Mouse (Mus musculus): ENCODE measurements around the gene Pcsk6. TPM values are rescaled to one million over a fixed set of nuclear protein-coding genes. Genes with fewer than 3 reads are reported as not detected.
A peak's percentile ranks its signal among the peaks of the same experiment; 100 is the strongest.

Gene Pcsk6
- polyA plus RNA-seq, 1 experiment from 2014 or later, result 7.0 TPM

GRCm38 (mm10) chr7:65971301-65971700 is 109.8 kb downstream of the Pcsk6 start:
- H3K4me3 ChIP-seq (ENCODE audit: low read depth, low read length), result no peak overlapping the region
- ATAC-seq (ENCODE audit: low FRiP score, low TSS enrichment) (no peak), DNase-seq (ENCODE audit: low spot score) (no peak)
- H3K4me2 ChIP-seq (replicated peaks; ENCODE audit: low read depth), result no peak overlapping the region
- H3K9me3 ChIP-seq (ENCODE audit: control insufficient read depth, low read length), result no peaks in the 10 kb centered on the region
- no peak overlapping the region for H3K9ac ChIP-seq (ENCODE audit: low read length)
- no peaks in the 10 kb centered on the region for H3K36me3 ChIP-seq (ENCODE audit: control insufficient read depth, insufficient read depth, low read length)
- no peak for TF ChIP-seq CTCF (IDR thresholded peaks at IDR 0.05; ENCODE audit: low read depth)
- no peak for TF ChIP-seq EP300 (optimal IDR thresholded peaks at IDR 0.05)
- no peaks in the 10 kb centered on the region for H3K27me3 ChIP-seq (ENCODE audit: control insufficient read depth, insufficient read depth, low read length)
- H3K27ac ChIP-seq (replicated peaks), result no peak overlapping the region
- no peaks in the 10 kb centered on the region for H3K4me1 ChIP-seq (replicated peaks; ENCODE audit: control insufficient read depth, insufficient read depth)
- 84% methylated on average over 10 of the region's 10 CpGs for WGBS

DNA sequence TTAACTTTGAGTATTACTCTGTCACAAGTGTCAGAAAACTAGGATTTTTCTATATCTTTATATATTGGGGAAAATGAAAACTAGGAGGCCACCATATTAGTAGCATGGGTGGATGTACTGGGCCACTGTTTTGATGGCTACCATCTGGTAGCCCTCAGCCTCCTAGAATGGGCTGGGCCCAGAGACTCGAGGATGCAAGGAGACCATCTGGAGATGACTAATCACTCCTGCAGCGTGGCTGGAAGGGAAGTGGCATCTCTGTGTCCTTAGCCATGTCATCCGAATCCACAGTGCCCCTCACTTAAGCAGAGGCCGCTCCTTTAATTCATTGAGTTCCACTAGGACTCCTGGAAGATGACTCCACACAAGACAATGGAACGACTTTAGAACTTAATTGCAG is 115.8 kb downstream of the Pcsk6 start:
- H3K4me3 ChIP-seq (ENCODE audit: low read depth, low read length), result no peak overlapping the region
- H3K27me3 ChIP-seq (ENCODE audit: control insufficient read depth, insufficient read depth, low read length), result no peaks in the 10 kb centered on the region
- H3K9ac ChIP-seq (ENCODE audit: low read length), result no peak overlapping the region
- DNase-seq (ENCODE audit: low spot score) (no peak), ATAC-seq (ENCODE audit: low FRiP score, low TSS enrichment) (no peak)
- 64% methylated on average over 5 of the region's 5 CpGs for WGBS
- no peak overlapping the region for H3K4me2 ChIP-seq (replicated peaks; ENCODE audit: low read depth)
- H3K9me3 ChIP-seq (ENCODE audit: control insufficient read depth, low read length), result no peaks in the 10 kb centered on the region
- no peak overlapping the region for H3K27ac ChIP-seq (replicated peaks)
- no peak for TF ChIP-seq EP300 (optimal IDR thresholded peaks at IDR 0.05)
- TF ChIP-seq CTCF (IDR thresholded peaks at IDR 0.05; ENCODE audit: low read depth), result no peak
- no peaks in the 10 kb centered on the region for H3K4me1 ChIP-seq (replicated peaks; ENCODE audit: control insufficient read depth, insufficient read depth)
- no peaks in the 10 kb centered on the region for H3K36me3 ChIP-seq (ENCODE audit: control insufficient read depth, insufficient read depth, low read length)

- Histone ChIP-seq H3K9ac (ENCODE audit: low read length) (no peak overlapping the region), H3K4me1 (replicated peaks; ENCODE audit: control insufficient read depth, insufficient read depth) (no peaks in the 10 kb centered on the region), H3K4me2 (replicated peaks; ENCODE audit: low read depth) (no peak overlapping the region), H3K27ac (replicated peaks) (no peak overlapping the region), H3K9me3 (ENCODE audit: control insufficient read depth, low read length) (no peaks in the 10 kb centered on the region), H3K4me3 (ENCODE audit: low read depth, low read length) (no peak overlapping the region), H3K27me3 (ENCODE audit: control insufficient read depth, insufficient read depth, low read length) (no peaks in the 10 kb centered on the region), H3K36me3 (ENCODE audit: control insufficient read depth, insufficient read depth, low read length) (no peaks in the 10 kb centered on the region)
- TF ChIP-seq EP300 (optimal IDR thresholded peaks at IDR 0.05), result no peak
- TF ChIP-seq CTCF (IDR thresholded peaks at IDR 0.05; ENCODE audit: low read depth), result no peak
- ATAC-seq (ENCODE audit: low FRiP score, low TSS enrichment) (no peak), DNase-seq (ENCODE audit: low spot score) (no peak)
- WGBS, result 82% methylated on average over 10 of the region's 11 CpGs
These were observed 116.4 kb downstream of the Pcsk6 start for GRCm38 (mm10) chr7:65977977-65978376.

- H3K4me2 ChIP-seq (replicated peaks; ENCODE audit: low read depth), result no peak overlapping the region
- DNase-seq (ENCODE audit: low spot score) (no peak), ATAC-seq (ENCODE audit: low FRiP score, low TSS enrichment) (peak; percentile 51; the same call in 1 of the 2 replicates)
- 0 out of 2 replicates have a peak overlapping the region, but pooled peaks have one; percentile 30 for H3K27ac ChIP-seq (replicated peaks)
- H3K9ac ChIP-seq (ENCODE audit: low read length), result no peak overlapping the region
- H3K9me3 ChIP-seq (ENCODE audit: control insufficient read depth, low read length), result no peaks in the 10 kb centered on the region
- H3K4me3 ChIP-seq (ENCODE audit: low read depth, low read length), result no peak overlapping the region
- WGBS, result 37% methylated on average over 11 of the region's 11 CpGs
- no peaks in the 10 kb centered on the region for H3K27me3 ChIP-seq (ENCODE audit: control insufficient read depth, insufficient read depth, low read length)
- no peaks in the 10 kb centered on the region for H3K36me3 ChIP-seq (ENCODE audit: control insufficient read depth, insufficient read depth, low read length)
- no peaks in the 10 kb centered on the region for H3K4me1 ChIP-seq (replicated peaks; ENCODE audit: control insufficient read depth, insufficient read depth)
- no peak for TF ChIP-seq EP300 (optimal IDR thresholded peaks at IDR 0.05)
- TF ChIP-seq CTCF (IDR thresholded peaks at IDR 0.05; ENCODE audit: low read depth), result no peak
These were observed 117.7 kb downstream of the Pcsk6 start for GRCm38 (mm10) chr7:65978996-65979823.

DNA sequence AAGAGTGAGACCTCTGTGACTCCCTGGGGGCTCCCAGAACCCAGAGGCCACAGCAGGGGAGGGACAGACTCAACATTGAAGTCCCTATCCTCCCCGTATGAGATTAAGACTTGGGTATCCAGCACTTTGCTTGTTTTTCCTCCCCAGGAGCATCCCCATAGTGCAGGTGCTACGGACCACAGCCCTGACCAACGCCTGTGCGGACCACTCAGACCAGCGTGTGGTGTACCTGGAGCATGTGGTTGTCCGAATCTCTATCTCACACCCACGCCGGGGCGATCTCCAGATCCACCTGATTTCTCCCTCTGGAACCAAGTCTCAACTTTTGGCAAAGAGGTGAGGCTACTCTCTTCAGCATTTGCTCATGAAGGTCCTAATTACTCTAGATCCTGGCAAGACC is 118.5 kb downstream of the Pcsk6 start:
- no peaks in the 10 kb centered on the region for H3K9me3 ChIP-seq (ENCODE audit: control insufficient read depth, low read length)
- 98% methylated on average over 9 of the region's 9 CpGs for WGBS
- no peak for DNase-seq (ENCODE audit: low spot score)
- no peak overlapping the region for H3K27ac ChIP-seq (replicated peaks)
- no peaks in the 10 kb centered on the region for H3K36me3 ChIP-seq (ENCODE audit: control insufficient read depth, insufficient read depth, low read length)
- no peaks in the 10 kb centered on the region for H3K4me1 ChIP-seq (replicated peaks; ENCODE audit: control insufficient read depth, insufficient read depth)
- H3K27me3 ChIP-seq (ENCODE audit: control insufficient read depth, insufficient read depth, low read length), result no peaks in the 10 kb centered on the region
- no peak for ATAC-seq (ENCODE audit: low FRiP score, low TSS enrichment)
- H3K4me3 ChIP-seq (ENCODE audit: low read depth, low read length), result no peak overlapping the region
- no peak overlapping the region for H3K9ac ChIP-seq (ENCODE audit: low read length)
- H3K4me2 ChIP-seq (replicated peaks; ENCODE audit: low read depth), result no peak overlapping the region
- TF ChIP-seq CTCF (IDR thresholded peaks at IDR 0.05; ENCODE audit: low read depth), result no peak
- TF ChIP-seq EP300 (optimal IDR thresholded peaks at IDR 0.05), result no peak

DNA sequence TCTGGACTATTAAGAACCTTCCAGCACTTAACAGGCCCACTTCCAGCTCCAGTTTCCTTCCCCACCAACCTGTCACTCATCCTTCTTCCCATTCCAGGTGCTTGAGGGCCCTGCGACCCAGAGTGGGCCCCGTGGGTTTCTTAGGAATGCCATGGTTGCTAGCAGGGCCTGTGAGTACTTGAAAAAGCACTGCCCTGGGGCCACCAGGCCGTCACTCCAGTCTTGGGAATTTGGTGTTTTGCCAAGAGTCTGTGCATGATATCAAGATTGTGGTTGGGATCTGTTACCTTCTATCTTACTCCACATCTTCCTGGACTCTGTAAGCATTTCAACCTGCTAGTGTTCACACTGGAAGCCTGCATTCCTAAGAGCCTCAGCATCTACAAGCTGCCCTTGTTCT is 120.5 kb downstream of the Pcsk6 start:
- no peak overlapping the region for H3K4me2 ChIP-seq (replicated peaks; ENCODE audit: low read depth)
- 45% methylated on average over 3 of the region's 3 CpGs for WGBS
- H3K27ac ChIP-seq (replicated peaks), result no peak overlapping the region
- H3K4me3 ChIP-seq (ENCODE audit: low read depth, low read length), result no peak overlapping the region
- no peak overlapping the region for H3K9ac ChIP-seq (ENCODE audit: low read length)
- no peaks in the 10 kb centered on the region for H3K4me1 ChIP-seq (replicated peaks; ENCODE audit: control insufficient read depth, insufficient read depth)
- no peak for TF ChIP-seq EP300 (optimal IDR thresholded peaks at IDR 0.05)
- TF ChIP-seq CTCF (IDR thresholded peaks at IDR 0.05; ENCODE audit: low read depth), result no peak
- no peaks in the 10 kb centered on the region for H3K9me3 ChIP-seq (ENCODE audit: control insufficient read depth, low read length)
- ATAC-seq (ENCODE audit: low FRiP score, low TSS enrichment) (no peak), DNase-seq (ENCODE audit: low spot score) (no peak)
- no peaks in the 10 kb centered on the region for H3K36me3 ChIP-seq (ENCODE audit: control insufficient read depth, insufficient read depth, low read length)
- H3K27me3 ChIP-seq (ENCODE audit: control insufficient read depth, insufficient read depth, low read length), result no peaks in the 10 kb centered on the region
